Mouse (Mus musculus): ENCODE measurements at regions not wholly inside any gene's neighbourhood (a gene's known extent, or its start where the extent isn't known, plus 50 kb on each side); places are given as distances from the start of the nearest gene placed in this dataset.

DNA sequence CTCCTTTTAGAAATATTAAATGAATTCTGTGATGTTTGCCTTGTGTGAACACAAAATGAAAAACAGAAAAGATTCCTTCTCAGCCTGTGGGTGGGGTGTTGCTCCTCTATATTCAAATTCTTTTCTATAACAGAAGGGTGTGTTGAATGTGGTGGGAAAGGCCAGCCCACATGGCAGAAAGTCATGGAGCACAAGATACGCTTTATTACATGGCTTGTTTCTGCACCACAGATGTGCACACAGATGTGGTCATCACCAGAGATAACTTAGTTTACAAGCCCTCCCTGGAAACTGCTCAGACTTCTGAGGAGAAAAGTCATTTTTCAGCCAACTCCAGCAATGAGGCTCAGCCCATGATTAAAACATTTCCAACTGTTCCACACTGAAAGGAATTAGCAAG, 475.1 kb upstream of the Jag1 start:
- no peak for DNase-seq (ENCODE audit: inconsistent ontology term)

GRCm38 (mm10) chr2:137581491-137581890, 465.0 kb upstream of the Jag1 start:
- peak; percentile 90 for DNase-seq (ENCODE audit: inconsistent ontology term)

DNA sequence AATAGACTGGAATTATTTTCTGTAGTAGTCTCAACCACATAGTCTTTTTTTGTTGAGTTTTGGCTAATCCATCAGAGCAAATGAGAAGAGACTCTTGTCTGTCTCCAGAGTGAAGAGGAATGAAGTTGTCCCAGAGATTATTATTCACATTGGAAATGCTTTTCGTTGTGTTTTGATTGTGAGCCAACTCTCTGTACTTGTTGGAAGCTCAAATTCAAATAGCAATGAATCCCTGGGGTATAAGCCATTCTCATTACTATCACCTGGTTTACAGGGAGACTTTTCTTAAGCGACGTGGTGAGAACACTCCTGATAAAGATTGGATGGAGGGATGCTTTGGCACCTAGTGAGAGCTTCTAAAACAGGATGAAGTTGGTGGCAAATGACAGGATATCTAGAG, 459.3 kb upstream of the Jag1 start:
- DNase-seq (ENCODE audit: inconsistent ontology term), result no peak

DNA sequence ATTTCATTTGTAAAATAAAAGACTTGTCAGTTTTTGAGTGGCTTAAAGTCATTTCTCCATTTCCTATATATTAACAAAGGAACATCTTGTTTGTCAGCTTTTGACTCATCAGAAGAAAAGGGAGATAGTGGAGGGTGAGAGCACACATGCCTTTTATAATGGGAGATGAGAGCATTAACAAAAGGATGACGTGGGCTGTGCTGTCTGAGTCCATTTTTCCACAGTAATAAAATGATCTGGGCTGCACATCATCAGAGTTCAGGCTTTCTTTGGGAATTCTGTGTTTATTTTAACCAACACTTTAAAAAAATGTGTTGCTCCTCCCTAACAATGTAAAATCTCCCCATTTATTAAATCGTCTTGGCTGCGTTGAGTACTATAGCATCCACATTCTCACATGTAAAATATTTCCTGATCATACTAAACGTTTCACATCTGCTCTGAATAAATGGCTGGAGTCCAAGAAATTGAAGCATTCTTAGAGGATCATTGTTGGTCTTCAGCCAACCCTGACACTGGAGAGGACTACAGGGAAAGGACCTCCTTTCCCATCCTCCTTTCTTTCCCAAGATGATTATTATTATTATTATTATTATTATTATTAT, 458.5 kb upstream of the Jag1 start:
- DNase-seq (ENCODE audit: inconsistent ontology term), result peak; percentile 57

GRCm38 (mm10) chr2:137571146-137571545, 454.7 kb upstream of the Jag1 start:
- DNase-seq (ENCODE audit: inconsistent ontology term), result no peak

DNA sequence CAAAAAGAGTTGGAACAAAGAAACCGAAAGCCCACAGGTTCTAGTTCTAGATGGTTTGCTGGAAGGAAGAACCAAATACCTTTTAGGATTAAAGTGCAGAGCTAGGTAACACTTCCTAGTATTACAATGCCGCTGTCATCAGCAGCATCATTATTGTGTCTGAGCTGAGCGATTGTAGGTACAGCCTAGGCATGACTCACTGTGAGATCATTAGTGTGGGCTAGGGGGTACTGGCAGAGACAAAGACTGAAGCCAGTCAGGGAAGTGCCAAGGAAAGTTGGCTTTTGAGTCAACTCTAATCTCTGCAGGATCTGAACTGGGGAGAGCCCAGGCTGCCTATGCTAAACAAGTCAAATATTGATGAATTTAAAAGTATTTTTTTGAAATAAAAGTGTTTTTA, 450.2 kb upstream of the Jag1 start:
- no peak for DNase-seq (ENCODE audit: inconsistent ontology term)

DNA sequence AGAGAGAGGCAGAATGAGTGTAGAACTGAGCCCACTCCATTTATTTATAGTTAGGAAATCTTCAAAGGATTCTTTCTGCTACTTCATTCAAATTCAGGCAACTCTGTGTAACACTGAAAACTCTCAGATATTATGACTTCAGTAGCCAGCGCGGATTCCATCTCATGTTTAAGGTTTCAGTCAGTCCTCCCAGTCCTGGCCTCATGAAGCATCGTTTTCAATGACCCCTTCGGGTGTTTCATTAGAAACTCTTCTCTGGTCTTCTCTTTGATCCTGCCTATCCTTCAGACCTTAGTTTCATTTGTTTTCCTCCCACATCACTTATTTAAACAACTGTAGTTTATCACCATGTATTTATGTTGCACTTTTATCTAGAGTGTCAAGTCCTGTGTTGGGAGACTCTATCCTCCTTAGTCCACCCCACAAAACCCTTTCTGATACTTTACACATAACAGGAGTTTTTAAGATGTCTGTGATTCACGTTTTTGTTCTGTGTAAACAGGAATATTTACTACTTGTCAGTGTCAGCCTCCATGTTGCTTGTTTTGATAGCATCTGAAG, 447.7 kb upstream of the Jag1 start:
- DNase-seq (ENCODE audit: inconsistent ontology term), result no peak

DNA sequence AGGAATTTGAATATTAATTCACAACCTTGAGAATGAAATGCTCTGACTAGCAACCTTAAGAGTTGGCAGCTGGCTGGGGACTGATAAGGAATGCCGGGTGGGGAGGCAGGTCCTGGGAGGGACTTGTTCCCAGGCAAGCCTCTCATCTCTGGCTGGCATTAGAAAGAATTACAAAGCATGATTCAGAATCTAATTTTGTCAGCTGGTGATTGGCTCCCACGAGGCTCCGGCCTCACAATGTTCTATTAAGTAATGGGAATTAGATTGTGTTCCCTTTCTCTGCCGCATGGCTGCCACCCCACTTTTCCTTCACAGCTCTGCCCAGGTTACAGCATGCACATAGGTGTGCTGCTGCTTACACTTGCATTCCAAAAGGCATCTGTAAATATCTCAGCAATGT, 443.9 kb upstream of the Jag1 start:
- no peak for DNase-seq (ENCODE audit: inconsistent ontology term)

DNA sequence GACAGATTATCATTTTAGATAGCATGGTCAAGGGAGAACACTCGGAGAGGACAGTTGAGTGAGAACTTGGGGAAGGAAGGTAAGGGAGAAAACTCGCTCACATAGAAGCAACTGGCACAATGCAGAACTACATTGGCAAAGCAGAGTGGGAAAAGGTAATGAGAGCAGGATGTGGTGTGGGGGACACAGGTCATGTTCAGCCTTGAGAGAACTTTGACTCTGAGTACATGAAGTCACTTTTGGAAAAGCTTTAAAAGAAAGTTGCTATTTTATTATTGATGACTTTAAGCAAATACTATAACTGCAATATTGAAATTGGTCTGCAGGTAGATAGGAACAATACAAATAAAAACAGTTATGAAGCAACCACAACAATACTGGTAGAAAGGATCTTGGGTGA, 437.4 kb upstream of the Jag1 start:
- DNase-seq (ENCODE audit: inconsistent ontology term), result no peak

GRCm38 (mm10) chr2:137536581-137536980, 420.1 kb upstream of the Jag1 start:
- peak; percentile 45 for DNase-seq (ENCODE audit: inconsistent ontology term)

DNA sequence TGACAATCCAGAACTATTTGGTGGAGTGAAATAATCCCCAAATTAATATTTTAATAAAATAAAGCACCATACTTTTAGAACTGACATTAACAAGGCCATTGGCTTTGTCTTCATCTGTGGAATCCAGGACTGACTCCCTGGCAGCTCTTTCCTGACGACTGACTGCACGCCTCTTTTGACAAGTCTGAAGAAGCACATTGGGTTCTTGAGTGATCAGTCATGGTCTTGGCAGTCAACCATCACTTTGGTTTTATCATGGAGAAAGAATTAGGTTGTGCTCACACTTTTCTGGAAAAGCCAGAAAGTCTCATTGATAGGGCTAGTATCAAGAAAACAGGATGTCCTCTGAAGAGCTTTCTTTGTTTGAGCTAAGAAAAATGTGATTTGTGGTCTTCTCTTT, 399.8 kb upstream of the Jag1 start:
- DNase-seq (ENCODE audit: inconsistent ontology term), result peak; percentile 83

- DNase-seq (ENCODE audit: inconsistent ontology term), result no peak
Observed at GRCm38 (mm10) chr2:137515043-137515442, 398.6 kb upstream of the Jag1 start.

GRCm38 (mm10) chr2:137513895-137514506, 397.6 kb upstream of the Jag1 start:
- DNase-seq (ENCODE audit: inconsistent ontology term), result no peak

DNA sequence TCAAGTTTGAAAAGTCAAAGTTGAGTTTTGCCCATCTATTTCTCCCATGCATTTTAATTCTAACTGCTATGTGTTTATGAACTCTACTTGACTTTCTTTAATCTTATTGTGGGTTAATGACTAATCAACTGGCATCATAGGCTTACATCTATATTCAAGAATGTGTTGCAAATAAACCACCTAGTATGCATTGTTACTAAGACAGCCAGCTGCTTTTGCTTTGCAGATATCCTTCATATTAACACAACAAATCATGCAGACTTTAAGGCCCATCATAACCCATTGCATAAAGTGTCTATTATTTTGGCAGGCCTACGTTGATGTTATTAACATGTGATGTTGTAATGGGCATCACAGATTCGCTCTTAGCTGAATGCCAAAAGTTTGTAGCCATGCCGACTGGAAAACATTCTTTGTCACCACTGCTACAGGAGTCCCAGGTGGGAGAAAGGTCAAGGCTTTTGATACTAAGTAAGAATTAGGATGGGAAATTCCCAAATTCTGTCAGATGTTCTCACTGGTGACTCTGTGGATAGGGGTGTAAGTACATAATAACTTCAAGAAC, 394.3 kb upstream of the Jag1 start:
- DNase-seq (ENCODE audit: inconsistent ontology term), result peak; percentile 63

DNA sequence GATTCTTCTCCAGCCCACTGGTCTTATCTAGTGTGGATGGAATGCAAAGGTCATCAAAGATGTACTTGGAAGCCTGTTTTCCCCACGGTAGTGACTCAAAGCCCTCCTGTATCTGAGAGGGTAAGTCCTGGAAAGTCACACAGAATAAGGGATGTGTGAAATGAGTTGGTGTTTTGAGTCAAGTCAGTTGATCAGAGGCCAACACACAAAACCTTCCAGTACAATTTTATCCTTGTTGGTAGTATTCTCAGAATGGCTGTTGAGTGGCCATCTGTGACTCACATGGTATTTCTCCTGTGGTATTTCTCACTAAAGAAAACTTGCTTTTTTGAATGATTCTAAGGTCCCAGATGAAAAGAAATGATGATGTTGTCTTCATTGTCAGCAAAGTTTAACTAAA, 384.8 kb upstream of the Jag1 start:
- peak; percentile 48 for DNase-seq (ENCODE audit: inconsistent ontology term)

DNA sequence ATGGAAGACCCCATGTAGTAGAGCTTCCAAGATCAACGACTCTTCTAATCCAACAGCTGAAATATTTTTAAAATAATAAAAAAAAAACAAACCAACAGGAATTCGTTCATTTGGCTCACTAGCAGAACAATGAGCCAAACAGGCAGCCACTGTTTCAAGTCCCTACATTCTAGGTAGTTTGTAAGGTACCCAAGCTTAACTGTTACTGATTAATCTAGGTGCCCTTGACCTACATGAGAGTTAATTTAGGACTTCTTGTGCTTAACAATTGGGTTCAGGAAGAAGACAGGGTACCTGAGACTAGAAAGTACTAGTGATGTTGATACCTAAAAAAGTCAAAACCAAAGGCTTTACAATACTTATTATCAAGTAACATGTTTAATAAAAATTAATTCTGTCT, 381.2 kb upstream of the Jag1 start:
- DNase-seq (ENCODE audit: inconsistent ontology term), result no peak

DNA sequence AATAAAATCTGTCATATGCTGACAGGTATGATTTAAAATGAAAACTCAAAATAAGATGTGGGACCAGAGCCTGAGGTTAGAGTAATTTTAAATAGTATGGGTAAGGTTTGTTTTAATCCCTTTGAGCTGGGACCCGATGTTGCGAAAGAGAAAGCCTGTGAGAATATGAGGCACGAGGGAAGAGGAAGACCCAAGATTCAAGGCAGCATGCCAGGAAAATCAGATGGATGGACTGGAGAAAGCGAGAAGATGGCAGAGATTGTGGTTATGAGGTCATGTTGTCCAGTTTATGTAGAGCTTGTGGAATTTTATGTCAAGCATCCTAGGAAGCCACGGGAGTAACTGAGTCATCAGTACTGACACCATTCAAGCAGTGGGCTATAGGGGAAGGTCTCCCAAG, 377.2 kb upstream of the Jag1 start:
- peak; percentile 82 for DNase-seq (ENCODE audit: inconsistent ontology term)

- peak; percentile 23 for DNase-seq (ENCODE audit: inconsistent ontology term)
Observed at GRCm38 (mm10) chr2:137489181-137489682, 372.8 kb upstream of the Jag1 start.

DNA sequence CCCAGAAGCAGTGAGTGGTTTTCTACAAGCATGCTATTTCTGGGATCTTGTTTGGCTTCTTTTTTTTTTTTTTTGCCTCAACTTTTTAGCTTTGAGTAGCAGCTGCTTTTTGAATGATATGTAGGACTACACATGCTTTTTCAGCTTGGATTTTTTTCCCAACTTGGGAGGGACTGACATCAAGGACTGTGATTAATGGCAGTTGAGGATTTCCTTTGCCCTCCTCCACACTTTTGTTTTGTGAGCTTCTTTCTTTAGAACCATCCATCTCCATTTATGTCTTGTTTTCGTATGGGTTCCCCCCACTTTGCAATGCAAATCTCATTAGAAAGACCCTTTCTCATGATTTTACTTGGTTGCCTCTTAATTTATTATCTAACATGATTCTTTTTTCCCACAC, 352.3 kb upstream of the Jag1 start:
- no peak for DNase-seq (ENCODE audit: inconsistent ontology term)

GRCm38 (mm10) chr2:137457061-137457753, 340.8 kb upstream of the Jag1 start:
- no peak for DNase-seq (ENCODE audit: inconsistent ontology term)

- no peak for DNase-seq (ENCODE audit: inconsistent ontology term)
Observed at GRCm38 (mm10) chr2:137456436-137456835, 340.0 kb upstream of the Jag1 start.

GRCm38 (mm10) chr2:137446919-137447318, 330.5 kb upstream of the Jag1 start:
- DNase-seq (ENCODE audit: inconsistent ontology term), result no peak

Measured in Muller cell, postnatal 12 days (primary cell).